Mouse (Mus musculus): ENCODE measurements at regions not wholly inside any gene's neighbourhood (a gene's known extent, or its start where the extent isn't known, plus 50 kb on each side); places are given as distances from the start of the nearest gene placed in this dataset.
A peak's percentile ranks its signal among the peaks of the same experiment; 100 is the strongest.

DNA sequence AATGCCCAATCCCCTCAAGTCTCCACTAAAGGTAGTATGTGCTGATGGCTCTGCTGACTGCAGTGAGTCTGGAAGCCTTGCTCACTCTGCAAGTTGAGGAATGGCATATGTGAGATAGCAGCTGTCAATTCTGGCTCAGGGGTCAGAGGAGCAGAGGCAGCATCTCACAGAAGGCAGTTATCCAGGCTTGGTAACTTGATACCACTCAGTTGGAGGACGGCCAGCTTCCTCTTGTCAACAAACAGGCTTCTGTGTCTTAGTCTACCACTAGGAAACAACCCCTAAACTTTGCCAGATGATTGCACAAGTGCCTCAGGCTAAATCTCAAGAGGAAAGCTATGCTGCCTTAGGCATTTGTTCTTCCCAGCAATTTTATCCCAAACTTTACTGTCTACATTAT lies 55.7 kb upstream of the Gabre start:
- peak; percentile 2 for DNase-seq

DNA sequence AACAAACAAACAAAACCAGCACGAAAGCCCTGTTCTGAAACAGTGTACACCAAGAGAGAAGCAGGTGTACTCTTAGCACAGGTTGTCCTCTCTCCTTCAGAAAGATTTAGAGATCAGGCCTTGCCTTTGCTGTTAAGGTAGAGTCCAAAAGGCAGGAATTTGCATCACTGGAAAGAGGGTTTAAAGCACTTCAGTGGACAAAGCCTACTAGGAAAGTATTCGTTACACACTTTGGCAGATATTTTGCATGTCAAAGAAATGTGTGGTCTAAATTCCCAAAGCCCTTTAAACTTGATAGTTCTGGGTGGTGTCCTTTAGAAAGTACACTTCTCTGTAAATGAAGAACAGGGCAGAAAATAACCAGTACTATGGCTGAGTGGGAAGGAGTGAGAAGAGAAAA lies 54.2 kb upstream of the Gabre start:
- no peak for DNase-seq

Measured in lung, postnatal 14 days (tissue).